Mouse (Mus musculus) forebrain, embryonic 12.5 days (tissue): Measurements from ENCODE around the gene Tex26. TPM values are rescaled to one million over a fixed set of nuclear protein-coding genes. Genes with fewer than 3 reads are reported as not detected.
A peak's percentile ranks its signal among the peaks of the same experiment; 100 is the strongest.

Experiments
- ATAC-seq: fragments of 200-750 bp; cut with Nextera tagmentation; 2 replicates; pipeline ENCODE4 v1.8.0; 2017; ENCODE audit warnings: moderate TSS enrichment; ENCODE audit not compliant: low FRiP score
- H3K27ac ChIP-seq: fragments of 300-500 bp; sonication (generic); 2 replicates; pipeline ENCODE4 v1.5.1; 2016; ENCODE audit warnings: mild to moderate bottlenecking
- H3K27me3 ChIP-seq: fragments of 300-500 bp; sonication (generic); 2 replicates; pipeline ENCODE4 v1.6.1; 2016; ENCODE audit warnings: mild to moderate bottlenecking
- H3K36me3 ChIP-seq: fragments of 300-500 bp; sonication (generic); replicated peaks from 2 replicates; pipeline ENCODE4 v1.6.1; 2016; ENCODE audit warnings: mild to moderate bottlenecking
- H3K4me1 ChIP-seq: fragments of 300-500 bp; sonication (generic); 2 replicates; pipeline ENCODE4 v1.6.1; 2016
- H3K4me2 ChIP-seq: fragments of 300-500 bp; sonication (generic); 2 replicates; pipeline ENCODE4 v1.6.1; 2016; ENCODE audit warnings: mild to moderate bottlenecking, moderate library complexity
- H3K4me3 ChIP-seq: fragments of 300-500 bp; sonication (generic); replicated peaks from 2 replicates; pipeline ENCODE4 v1.5.1; 2016; ENCODE audit warnings: mild to moderate bottlenecking
- H3K9ac ChIP-seq: fragments of 300-500 bp; sonication (generic); 2 replicates; pipeline ENCODE4 v1.6.1; 2016; ENCODE audit warnings: mild to moderate bottlenecking
- H3K9me3 ChIP-seq: fragments of 300-500 bp; sonication (generic); 2 replicates; pipeline ENCODE4 v1.6.1; 2016
- WGBS: fragments of 180-500 bp; shearing (Covaris S2); methylation state at CpG from one replicate; pipeline ENCODE4 v1.1.7; 2016; 5-methylcytosine and 5-hydroxymethylcytosine counted together
- polyA plus RNA-seq: library from polyadenylated mRNA; unstranded; fragments of >200 nt; fragmentation: Nextera tagmentation; extraction: Ambion mirVana; gene quantifications from 2 replicates; pipeline ENCODE4 v1.2.1, GENCODE M21; 2016

Tex26 gene
- 2.0 and 2.9 TPM in 2 replicates for polyA plus RNA-seq

DNA sequence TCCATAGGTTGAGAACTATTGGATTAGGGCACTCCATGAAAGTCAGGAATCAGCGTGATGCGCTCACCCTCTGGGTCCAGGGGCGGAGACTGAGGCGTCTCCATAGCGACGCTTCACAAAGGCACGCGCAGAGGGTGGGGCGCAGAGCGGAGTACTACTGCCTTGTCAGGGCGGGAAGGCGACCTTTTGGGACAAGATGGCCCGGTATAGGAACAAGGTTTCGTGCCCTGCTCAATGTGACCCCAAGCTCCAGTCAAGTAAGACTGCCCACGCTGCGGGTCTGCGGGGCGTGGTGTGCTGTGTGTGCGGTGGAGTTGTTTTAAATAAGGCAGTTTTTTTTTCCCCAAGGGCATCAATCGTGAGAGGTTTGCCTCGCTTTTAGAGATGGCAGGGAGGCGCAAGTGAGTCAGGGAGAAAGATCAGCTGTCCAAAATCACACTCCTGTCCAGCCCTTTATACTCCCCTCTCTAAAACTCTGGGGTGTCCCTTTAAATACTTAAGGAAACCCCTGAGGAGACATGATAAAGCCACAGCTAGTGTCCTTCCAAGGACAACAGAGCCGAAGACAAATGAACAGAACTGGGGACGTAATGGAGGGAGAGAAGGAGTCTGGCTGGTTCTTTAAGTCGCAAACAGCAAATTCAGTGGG lies at the start of gene Tex26:
TSS of gene Tex26 (plus strand) at position 130 of the 649 bp plus-strand sequence.
- under 1% methylated on average over 25 of the region's 25 CpGs for WGBS
- H3K9me3 ChIP-seq, result no peaks in the 10 kb centered on the region
- peak; percentile 91 for ATAC-seq

DNA sequence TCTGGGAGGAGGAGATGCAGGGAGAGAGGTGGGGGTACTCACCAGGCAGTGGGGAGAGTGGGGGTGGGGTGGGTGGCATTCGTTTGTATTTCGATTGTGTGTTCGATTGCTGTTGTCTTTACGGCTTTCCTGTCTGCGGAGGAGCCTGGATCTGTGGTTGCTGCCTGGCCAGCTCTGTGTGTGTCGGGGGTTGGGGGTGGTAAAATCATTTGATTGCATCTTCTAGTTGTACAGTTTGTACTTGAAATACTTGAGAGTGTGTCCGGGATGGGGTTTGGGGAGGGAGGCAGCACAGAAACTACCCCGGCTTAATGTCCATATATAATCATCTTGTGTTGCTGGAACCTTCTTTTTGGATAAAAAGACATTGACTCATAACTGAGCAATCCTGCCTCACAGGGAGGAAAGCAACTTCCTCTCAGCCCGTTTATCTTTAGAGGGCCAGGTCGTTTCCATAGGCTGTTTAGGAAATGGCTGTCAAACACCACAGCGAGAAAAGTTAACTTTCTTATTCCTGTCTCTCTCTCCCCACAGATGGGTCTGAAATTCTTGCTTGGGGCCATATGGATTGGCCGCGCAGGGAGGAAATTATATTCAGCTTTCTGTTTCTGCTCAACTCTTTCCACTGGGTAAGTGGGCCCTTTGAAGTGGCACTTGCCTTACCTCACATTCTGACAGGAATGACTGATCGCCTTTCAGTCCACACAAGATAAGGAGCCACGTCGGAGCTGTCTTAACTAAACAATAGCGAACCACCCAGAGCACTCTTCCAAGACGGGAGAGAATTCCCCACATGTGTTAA lies 47.7 kb upstream of the Tex26 start:
- Histone ChIP-seq H3K27ac (no peak overlapping the region), H3K36me3 (no peaks in the 10 kb centered on the region), H3K4me2 (no peak overlapping the region), H3K9me3 (peaks cover 2% of the 10 kb centered on the region; the same call in 1 of the 2 replicates), H3K4me1 (no peaks in the 10 kb centered on the region), H3K4me3 (no peak overlapping the region), H3K27me3 (no peaks in the 10 kb centered on the region), H3K9ac (no peak overlapping the region)
- no peak for ATAC-seq
- 72% methylated on average over 18 of the region's 18 CpGs for WGBS

More for the DNA sequence above, at the start of gene Tex26:
- Histone ChIP-seq H3K4me1 (peaks cover 44% of the 10 kb centered on the region), H3K36me3 (no peaks in the 10 kb centered on the region), H3K27me3 (no peaks in the 10 kb centered on the region; the same call in 1 of the 2 replicates), H3K9ac (peak within 1 kb of the TSS; percentile 61), H3K4me2 (peak within 1 kb of the TSS; percentile 66), H3K27ac (peak within 1 kb of the TSS; percentile 98), H3K4me3 (peak within 1 kb of the TSS; percentile 40)

DNA sequence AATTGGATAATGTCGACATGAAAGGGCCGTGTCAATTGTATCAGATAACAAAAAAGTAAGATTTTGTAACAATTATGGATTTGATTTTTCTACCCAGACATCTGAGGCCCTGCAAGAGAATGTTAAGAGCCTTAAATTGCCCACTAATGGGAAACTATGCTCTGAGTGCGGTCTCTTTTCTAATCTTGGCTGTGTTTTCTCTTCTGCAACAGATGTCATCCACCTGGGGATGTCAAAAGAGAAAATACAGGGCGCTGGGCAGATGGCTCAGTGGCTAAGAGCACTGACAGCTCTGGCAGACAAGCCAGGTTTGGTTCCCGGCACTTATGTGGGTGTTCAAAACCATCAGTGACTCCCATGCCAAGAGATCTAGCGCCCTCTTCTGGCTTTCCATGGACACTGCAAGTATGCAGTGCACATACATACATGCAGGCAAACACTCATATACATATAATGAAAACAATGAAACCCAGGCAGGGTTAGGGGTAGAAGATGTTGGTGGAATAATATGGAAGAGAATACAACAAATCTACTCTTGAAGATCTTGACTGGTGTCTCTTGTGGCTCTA lies 47.0 kb upstream of the Tex26 start:
- no peaks in the 10 kb centered on the region for H3K36me3 ChIP-seq
- WGBS, result 76% methylated on average over 6 of the region's 6 CpGs
- H3K9ac ChIP-seq, result no peak overlapping the region
- no peaks in the 10 kb centered on the region for H3K4me1 ChIP-seq
- no peak overlapping the region for H3K4me3 ChIP-seq
- H3K27ac ChIP-seq, result no peak overlapping the region
- H3K27me3 ChIP-seq, result no peaks in the 10 kb centered on the region
- H3K4me2 ChIP-seq, result no peak overlapping the region
- H3K9me3 ChIP-seq, result peaks cover 2% of the 10 kb centered on the region; the same call in 1 of the 2 replicates
- ATAC-seq, result no peak

DNA sequence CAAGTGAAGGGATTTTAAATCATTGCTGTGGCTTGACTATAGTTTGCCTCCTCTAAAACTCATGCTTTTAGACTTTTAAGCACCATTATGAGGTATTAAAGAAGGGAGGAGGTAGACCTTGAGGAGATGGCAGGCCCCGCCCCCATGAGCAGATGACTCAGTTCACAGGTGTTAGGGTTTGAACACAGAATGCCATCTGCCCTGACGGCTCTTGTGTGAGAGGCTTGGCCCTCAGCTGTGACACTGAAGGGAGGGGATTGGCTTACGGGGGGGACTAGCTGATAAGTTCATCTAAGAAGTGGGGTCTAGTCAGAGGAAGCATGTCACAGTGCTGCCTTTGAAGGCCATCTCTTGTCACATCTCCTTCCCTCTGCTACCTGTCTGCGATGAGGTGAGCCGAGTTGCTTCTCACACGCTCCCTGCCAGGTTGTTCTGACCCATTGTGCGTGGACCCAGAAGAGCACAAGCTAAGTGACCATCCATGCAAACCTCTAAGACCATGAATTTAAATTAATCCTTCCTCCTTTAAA lies 37.9 kb upstream of the Tex26 start:
- Histone ChIP-seq H3K36me3 (no peaks in the 10 kb centered on the region), H3K27ac (no peak overlapping the region), H3K9me3 (peaks cover 10% of the 10 kb centered on the region), H3K9ac (no peak overlapping the region), H3K4me3 (no peak overlapping the region), H3K4me2 (no peak overlapping the region), H3K4me1 (no peaks in the 10 kb centered on the region), H3K27me3 (no peaks in the 10 kb centered on the region)
- no peak for ATAC-seq
- 95% methylated on average over 7 of the region's 7 CpGs for WGBS

DNA sequence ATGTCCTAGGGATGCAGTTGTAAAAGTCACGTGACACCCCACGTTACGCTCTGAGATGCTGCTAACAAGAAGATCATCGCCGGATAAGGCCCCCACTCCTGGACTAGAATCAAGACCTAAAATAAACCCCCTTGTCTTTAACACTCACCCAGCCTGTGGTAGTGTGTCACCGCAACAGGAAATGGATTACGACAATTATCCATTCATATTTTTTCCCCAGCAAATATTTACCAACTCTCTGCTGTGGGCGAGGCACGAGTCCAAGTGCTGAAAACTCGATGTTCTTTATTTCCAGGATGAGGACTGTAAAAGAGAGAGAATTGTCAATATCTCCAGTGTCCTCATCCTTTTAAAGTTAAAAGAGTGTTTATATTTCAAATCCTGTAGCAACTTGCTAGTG lies 37.4 kb upstream of the Tex26 start:
- H3K27ac ChIP-seq, result no peak overlapping the region
- H3K36me3 ChIP-seq, result no peaks in the 10 kb centered on the region
- 92% methylated on average over 10 of the region's 10 CpGs for WGBS
- ATAC-seq, result no peak
- no peak overlapping the region for H3K4me2 ChIP-seq
- H3K4me1 ChIP-seq, result no peaks in the 10 kb centered on the region
- H3K4me3 ChIP-seq, result no peak overlapping the region
- no peak overlapping the region for H3K9ac ChIP-seq
- H3K9me3 ChIP-seq, result peaks cover 10% of the 10 kb centered on the region
- no peaks in the 10 kb centered on the region for H3K27me3 ChIP-seq

DNA sequence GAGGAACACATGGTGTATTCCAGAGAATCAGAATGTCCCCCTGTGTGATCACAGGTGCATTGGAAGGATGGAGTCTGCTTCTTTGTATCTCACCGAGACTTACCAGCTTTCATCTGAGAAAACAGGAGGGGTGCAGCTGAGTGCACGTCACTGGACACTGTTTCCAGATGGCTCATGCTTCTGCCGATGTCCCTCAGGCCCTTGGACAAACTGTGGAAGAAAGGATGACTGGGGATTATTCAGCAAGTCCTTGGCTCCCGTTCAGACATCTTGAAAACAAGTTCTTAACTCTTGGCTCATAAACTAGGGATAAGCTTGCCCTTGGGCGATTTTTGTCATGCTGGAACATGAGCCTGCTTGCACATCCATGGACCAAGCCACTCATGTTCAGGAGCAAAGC lies 36.1 kb upstream of the Tex26 start:
- H3K9me3 ChIP-seq, result peaks cover 10% of the 10 kb centered on the region
- no peak for ATAC-seq
- H3K27me3 ChIP-seq, result no peaks in the 10 kb centered on the region
- H3K4me1 ChIP-seq, result no peaks in the 10 kb centered on the region
- H3K27ac ChIP-seq, result no peak overlapping the region
- H3K4me2 ChIP-seq, result no peak overlapping the region
- H3K36me3 ChIP-seq, result no peaks in the 10 kb centered on the region
- no peak overlapping the region for H3K4me3 ChIP-seq
- WGBS, result 82% methylated on average over 5 of the region's 5 CpGs
- no peak overlapping the region for H3K9ac ChIP-seq

DNA sequence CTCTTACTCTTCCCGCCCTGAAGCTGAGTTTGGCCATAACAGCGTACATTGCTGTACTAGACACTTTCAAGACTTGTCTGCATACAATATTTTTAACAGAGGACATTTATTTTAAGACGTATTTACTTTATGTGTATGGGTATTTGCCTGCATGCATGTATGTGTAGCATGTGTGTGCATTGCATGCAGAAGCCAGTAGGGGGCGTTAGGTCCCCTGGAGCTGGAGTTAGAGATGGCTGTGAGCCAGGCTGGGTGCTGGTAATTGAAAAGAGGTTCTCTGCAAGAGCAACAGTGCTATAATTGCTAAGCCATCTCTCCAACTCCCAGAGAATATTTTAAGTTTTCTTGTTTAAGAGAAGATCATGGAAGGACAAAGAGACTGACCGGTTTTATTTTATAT lies 34.8 kb upstream of the Tex26 start:
- WGBS, result 81% methylated on average over 5 of the region's 5 CpGs
- Histone ChIP-seq H3K9me3 (peaks cover 10% of the 10 kb centered on the region), H3K36me3 (no peaks in the 10 kb centered on the region), H3K4me3 (no peak overlapping the region), H3K27me3 (no peaks in the 10 kb centered on the region), H3K9ac (no peak overlapping the region), H3K4me2 (no peak overlapping the region), H3K27ac (no peak overlapping the region), H3K4me1 (no peaks in the 10 kb centered on the region)
- no peak for ATAC-seq

DNA sequence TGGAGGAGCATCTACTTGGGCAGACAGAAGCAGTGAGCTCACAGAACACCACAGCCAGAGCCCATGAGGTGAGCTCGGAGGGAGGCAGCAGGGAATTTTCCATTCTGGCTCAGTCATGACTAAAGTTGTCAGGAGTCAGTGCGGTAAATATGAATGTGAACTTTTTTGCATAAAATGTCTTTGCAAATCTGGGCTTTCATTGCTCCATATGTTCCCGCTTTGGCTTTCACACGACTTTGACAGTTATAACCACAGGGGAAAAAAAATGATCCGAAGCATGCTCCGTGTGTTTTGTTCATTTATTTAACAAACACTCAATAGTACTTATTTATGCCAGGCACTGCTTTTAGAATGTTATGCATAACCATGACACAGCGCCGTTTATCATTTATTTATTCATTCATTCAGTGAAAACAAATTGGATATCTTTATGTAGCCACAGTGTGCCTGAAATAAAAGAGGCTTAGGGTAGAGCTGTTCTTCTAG lies 32.6 kb upstream of the Tex26 start:
- no peak overlapping the region for H3K4me2 ChIP-seq
- 91% methylated on average over 8 of the region's 8 CpGs for WGBS
- no peak overlapping the region for H3K4me3 ChIP-seq
- no peaks in the 10 kb centered on the region for H3K36me3 ChIP-seq
- peaks cover 13% of the 10 kb centered on the region; the same call in 1 of the 2 replicates for H3K27me3 ChIP-seq
- peaks cover 10% of the 10 kb centered on the region for H3K9me3 ChIP-seq
- H3K9ac ChIP-seq, result no peak overlapping the region
- no peak overlapping the region for H3K27ac ChIP-seq
- peaks cover 9% of the 10 kb centered on the region for H3K4me1 ChIP-seq
- no peak for ATAC-seq

DNA sequence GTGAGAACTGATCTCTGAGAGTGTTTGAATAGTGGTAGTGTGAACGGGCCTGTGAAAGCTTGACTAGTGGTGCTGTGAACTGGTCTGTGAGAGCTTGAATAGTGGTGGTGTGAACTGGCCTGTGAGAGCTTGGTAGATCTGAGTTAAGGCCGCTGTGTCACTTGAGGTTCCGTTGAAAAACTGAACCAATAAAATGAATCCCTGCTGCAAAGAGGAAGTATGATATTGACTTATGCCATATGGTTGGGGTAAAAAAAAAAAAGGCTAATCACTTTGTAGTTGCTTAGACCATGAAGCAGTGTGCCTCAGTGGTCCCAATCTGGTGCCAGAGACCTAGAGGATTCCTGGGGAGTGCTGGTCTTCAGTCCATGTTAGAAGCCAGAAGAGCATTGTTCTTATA lies 30.0 kb upstream of the Tex26 start:
- ATAC-seq, result no peak
- H3K27ac ChIP-seq, result no peak overlapping the region
- H3K9ac ChIP-seq, result no peak overlapping the region
- no peak overlapping the region for H3K4me2 ChIP-seq
- WGBS, result 92% methylated on average over 3 of the region's 3 CpGs
- peaks cover 16% of the 10 kb centered on the region for H3K4me1 ChIP-seq
- H3K36me3 ChIP-seq, result no peaks in the 10 kb centered on the region
- peaks cover 4% of the 10 kb centered on the region; the same call in 1 of the 2 replicates for H3K9me3 ChIP-seq
- peaks cover 28% of the 10 kb centered on the region for H3K27me3 ChIP-seq
- no peak overlapping the region for H3K4me3 ChIP-seq

DNA sequence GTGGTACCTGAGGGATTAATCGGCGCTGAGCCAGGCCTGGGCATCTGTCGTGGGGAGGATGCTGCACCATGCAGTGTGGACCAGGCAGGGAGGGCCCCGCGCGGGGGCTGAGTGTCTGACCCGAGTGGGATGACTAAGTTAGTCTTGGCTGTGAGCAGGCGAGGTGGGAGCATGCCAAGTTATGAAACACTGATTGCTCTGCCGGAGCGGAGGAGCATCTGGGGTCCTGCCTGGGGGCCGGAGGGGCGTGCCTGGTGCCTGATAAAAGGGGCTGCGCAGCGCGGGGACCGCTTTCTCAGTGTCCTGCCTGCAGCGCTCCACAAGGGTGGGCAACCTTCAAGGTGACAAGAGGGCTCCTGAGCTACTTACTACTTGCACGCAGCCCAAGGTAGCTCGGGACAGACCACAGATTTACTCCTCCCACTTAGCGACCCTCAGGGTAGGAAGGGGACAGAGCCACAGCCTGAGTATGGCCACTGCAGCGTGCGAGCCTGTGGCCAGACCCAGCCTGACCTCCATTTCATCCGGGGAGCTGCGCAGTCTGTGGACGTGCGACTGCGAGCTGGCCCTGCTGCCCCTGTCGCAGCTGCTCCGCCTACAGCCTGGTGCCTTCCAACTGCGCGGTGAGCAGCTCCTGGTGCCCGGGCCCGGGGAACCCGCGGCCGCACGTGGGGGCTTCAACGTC lies 27.8 kb upstream of the Tex26 start, which contains the start of gene Medag:
TSS of gene Medag (plus strand) at position 241 of the 685 bp plus-strand sequence.
- H3K27ac ChIP-seq, result peak within 1 kb of the TSS; percentile 32; the same call in 1 of the 2 replicates
- peaks cover 16% of the 10 kb centered on the region for H3K4me1 ChIP-seq
- H3K27me3 ChIP-seq, result peaks cover 28% of the 10 kb centered on the region
- H3K9me3 ChIP-seq, result no peaks in the 10 kb centered on the region
- WGBS, result 3% methylated on average over 38 of the region's 38 CpGs
- H3K4me2 ChIP-seq, result peak within 1 kb of the TSS; percentile 56
- no peaks in the 10 kb centered on the region for H3K36me3 ChIP-seq
- peak; percentile 71 for ATAC-seq
- H3K9ac ChIP-seq, result peak within 1 kb of the TSS; percentile 47
- H3K4me3 ChIP-seq, result peak within 1 kb of the TSS; percentile 36

DNA sequence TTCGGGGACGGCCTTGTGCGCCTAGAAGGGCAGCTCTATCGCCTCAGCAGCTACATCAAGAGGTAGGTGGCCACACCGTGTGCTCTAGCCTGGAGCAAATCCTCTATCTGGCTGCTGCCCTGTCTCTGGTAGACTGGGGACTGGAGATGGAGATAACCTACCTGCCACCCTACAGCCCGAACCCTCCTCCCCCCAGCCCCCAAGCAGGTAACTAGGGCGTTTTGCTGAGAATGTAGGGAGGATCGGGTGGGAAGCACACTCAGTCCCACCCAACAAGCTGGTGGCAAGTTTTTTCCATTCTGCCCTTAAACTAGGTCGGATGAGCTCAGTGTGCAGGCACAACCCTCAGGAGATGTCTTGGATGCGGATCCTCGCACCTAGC lies 27.3 kb upstream of the Tex26 start:
- Histone ChIP-seq H3K4me3 (peak overlapping the region; percentile 36), H3K27ac (no peak overlapping the region), H3K4me1 (peaks cover 16% of the 10 kb centered on the region), H3K9ac (peak overlapping the region; percentile 47), H3K36me3 (no peaks in the 10 kb centered on the region), H3K9me3 (no peaks in the 10 kb centered on the region), H3K27me3 (peaks cover 28% of the 10 kb centered on the region), H3K4me2 (peak overlapping the region; percentile 56)
- ATAC-seq, result peak; percentile 9; the same call in 1 of the 2 replicates
- WGBS, result 35% methylated on average over 11 of the region's 11 CpGs
